Mouse (Mus musculus) MEL (cell line): ENCODE results near the gene Strip1.

Experiments
- CHD1 ChIP-seq: IDR thresholded peaks from 2 replicates; pipeline ENCODE4 v1.6.1; 2012; ENCODE audit warnings: low read depth, mild to moderate bottlenecking, inconsistent platforms, low read length, improper control_type of control experiment
- CTCF ChIP-seq, 3 experiments: IDR thresholded peaks in 2 of 3; conservative IDR thresholded peaks in 1 of 3; 2 replicates each; pipeline ENCODE4 v1.5.1; 2011 to 2012; ENCODE audit warnings: low read length in 3 of 3, low read depth in 2 of 3, mild to moderate bottlenecking in 2 of 3, improper control_type of control experiment in 1 of 3, inconsistent platforms in 1 of 3, mixed read lengths in 1 of 3, moderate library complexity in 1 of 3; ENCODE audit not compliant: control insufficient read depth in 1 of 3, insufficient read depth in 1 of 3, poor library complexity in 1 of 3, severe bottlenecking in 1 of 3
- ELF1 ChIP-seq: IDR thresholded peaks from 2 replicates; pipeline ENCODE4 v1.6.1; 2014; ENCODE audit warnings: low read depth, mild to moderate bottlenecking, inconsistent platforms, low read length, improper control_type of control experiment, moderate library complexity
- EP300 ChIP-seq, 2 experiments: IDR thresholded peaks; 2 replicates each; pipeline ENCODE4 v1.6.1; 2011; ENCODE audit warnings: improper control_type of control experiment in 2 of 2, low read length in 2 of 2, low read depth in 1 of 2, mild to moderate bottlenecking in 1 of 2
- POLR2A ChIP-seq, 2 experiments: IDR thresholded peaks; 2 replicates each; pipeline ENCODE4 v1.6.1; 2011 to 2012; ENCODE audit warnings: low read length in 2 of 2, mild to moderate bottlenecking in 2 of 2, control low read depth in 1 of 2, improper control_type of control experiment in 1 of 2, low read depth in 1 of 2, moderate library complexity in 1 of 2; ENCODE audit not compliant: control insufficient read depth in 1 of 2, insufficient read depth in 1 of 2, poor library complexity in 1 of 2
- TAL1 ChIP-seq: IDR thresholded peaks from 2 replicates; pipeline ENCODE4 v1.6.1; 2012; ENCODE audit warnings: mild to moderate bottlenecking, inconsistent platforms, low read length, moderate library complexity, mixed read lengths

DNA sequence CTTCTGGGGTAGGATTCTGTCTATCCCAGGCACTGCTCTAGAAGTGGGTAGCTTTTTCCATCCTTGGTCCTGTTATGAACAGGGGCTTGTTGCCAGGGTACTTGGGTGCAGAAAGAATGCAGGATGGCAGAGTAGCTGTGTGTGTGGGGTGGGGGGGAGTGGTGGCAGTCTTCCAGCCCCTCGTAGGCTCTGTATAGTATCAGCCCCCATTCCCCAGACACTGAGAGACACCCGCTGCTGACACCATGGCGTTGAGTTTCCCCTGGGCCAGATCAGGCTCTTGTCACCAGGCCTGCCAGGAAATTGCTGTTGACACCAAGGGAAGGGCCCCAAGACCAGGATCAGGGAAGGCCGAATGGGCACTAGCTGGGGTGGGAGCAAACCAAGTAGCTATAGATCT is 62.8 kb downstream of the Strip1 start:
- TF ChIP-seq TAL1: no peak
- no peak for TF ChIP-seq CTCF (IDR thresholded peaks at IDR 0.05 in 2 of 3, conservative IDR thresholded peaks at IDR 0.05 in 1 of 3; ENCODE audit: control insufficient read depth in 1 of 3, insufficient read depth in 1 of 3, low read depth in 2 of 3, low read length in 3 of 3, poor library complexity in 1 of 3, severe bottlenecking in 1 of 3)
- no peak for TF ChIP-seq ELF1
- no peak for TF ChIP-seq EP300 (IDR thresholded peaks at IDR 0.05; ENCODE audit: low read depth in 1 of 2, low read length in 2 of 2)
- TF ChIP-seq CHD1: no peak
- TF ChIP-seq POLR2A (IDR thresholded peaks at IDR 0.05; ENCODE audit: control insufficient read depth in 1 of 2, insufficient read depth in 1 of 2, low read depth in 1 of 2, low read length in 2 of 2, poor library complexity in 1 of 2): no peak
